Mouse (Mus musculus) left cerebral cortex, adult 8-10 months (tissue): Measurements from ENCODE around the gene Rpl24. TPM values are rescaled to one million over a fixed set of nuclear protein-coding genes. Genes with fewer than 3 reads are reported as not detected.
"Not testable (repeated sequence)": the region's sequence is repeated elsewhere in the genome, so short reads cannot be mapped to it uniquely, and the experiment has no call there.

Experiments used
- DNase-seq, 2 experiments: peaks; one replicate each; pipeline ENCODE4 v3.0.0; 2022; ENCODE audit warnings: low spot score in 2 of 2
- total RNA-seq, 4 experiments: library from RNA; stranded (reverse); gene quantifications; 2 replicates each; pipeline ENCODE4 v1.2.4; 2022

The Rpl24 gene
- 100 to 1,000 TPM; 369 to 438 (median 401) TPM for total RNA-seq

DNA sequence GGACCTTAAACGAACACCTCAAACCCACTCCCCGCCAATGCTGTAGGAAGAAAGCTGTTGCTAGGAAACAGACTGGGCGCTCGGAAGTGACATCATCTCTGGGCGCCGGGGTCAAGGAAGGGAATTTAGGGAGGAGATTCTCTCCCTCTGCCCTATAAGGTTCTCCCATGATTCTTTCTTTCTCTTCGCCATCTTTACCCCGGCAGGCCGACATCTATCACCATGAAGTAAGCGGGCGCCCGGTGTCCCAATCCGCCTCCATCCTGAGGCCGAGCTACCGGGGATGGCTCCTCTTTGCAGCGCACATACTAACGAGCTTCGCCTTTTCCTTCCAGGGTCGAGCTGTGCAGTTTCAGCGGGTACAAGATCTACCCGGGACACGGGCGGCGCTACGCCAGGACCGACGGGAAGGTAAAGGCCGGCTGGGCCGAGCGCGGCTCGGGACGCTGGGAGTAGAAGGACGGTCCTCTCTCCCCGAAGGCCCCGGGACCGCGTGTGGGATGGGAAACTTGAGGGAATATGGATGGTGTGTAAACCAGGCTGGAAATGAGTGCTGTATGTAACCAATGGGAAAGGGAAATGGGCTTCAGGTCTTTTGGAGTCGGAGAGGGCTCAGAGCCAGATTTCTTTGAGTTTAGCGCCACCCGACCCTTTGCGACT lies at the start of gene Rpl24:
TSS of gene Rpl24 (plus strand) at position 64 of the 660 bp plus-strand sequence.
- peak; percentile 94 to 95 for DNase-seq

DNA sequence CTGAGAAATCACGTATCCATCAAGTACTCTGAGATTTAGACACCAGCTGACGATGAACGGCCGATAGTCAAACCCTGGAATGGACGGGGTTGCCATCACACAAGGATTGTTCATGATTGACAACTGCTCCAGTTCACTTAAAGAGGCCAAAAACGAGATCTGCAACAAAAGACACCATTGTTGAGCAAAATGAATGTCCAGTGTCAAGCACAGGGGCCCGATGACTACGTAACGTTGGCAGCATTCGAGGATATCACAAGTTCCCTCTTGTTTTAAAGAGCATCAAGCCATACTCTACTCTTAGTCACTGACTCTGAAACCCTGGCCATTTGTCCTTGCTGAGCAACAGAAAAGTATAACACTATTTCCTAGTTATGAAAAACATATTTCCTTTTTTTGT lies 44.0 kb upstream of the Rpl24 start:
- DNase-seq: peak in 1 of 2 experiments; percentile 33

DNA sequence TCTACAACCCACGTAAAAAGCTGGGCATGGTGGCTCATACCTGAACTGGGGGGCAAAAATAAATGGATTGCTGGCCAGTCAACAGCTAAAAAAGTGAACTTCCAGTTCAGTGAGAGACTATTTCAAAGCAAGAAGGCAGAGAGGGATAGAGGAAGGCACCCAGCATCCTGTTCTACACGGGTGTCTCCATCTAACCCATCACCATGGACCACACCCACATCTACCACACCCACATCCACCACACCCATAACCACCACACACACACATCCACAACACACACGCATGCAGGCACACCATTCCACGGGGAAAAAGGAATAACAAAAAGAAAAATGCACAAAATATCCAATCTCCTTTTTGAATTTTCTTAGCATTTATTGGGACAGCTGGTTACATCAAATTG lies 42.1 kb upstream of the Rpl24 start:
- no peak for DNase-seq

DNA sequence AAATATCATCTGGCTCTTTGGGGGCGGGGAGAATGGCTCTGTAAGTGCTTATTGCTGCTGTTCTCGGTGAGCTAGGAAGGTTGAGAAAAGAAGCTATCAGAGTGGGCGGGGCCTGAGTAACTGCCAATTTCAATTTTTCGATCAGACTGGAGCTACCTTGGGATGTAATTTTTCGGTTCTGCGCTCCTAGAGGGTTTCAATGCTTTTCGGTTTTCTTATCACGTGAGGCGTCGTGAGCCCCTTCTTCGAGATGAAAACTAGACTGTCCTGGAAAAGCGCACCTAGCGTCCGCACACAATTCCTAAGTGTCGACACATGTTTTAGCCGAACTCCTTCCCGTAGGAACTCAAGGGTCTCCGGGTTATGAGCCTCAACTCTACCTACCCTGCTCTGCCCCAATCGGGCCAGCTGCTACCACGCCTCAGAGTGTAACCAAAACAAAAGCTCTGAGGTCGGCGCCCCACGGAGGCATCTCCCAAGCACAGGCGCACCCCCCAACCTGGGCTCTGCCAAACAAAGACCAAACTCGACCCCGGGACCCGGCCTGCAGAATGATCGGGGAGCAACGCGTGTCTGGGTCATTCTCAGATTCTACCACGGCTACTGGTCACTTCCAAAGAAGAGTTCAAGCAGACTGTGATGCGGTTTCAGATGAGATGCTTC lies 32.3 kb upstream of the Rpl24 start:
- DNase-seq: peak in 1 of 2 experiments; percentile 36

DNA sequence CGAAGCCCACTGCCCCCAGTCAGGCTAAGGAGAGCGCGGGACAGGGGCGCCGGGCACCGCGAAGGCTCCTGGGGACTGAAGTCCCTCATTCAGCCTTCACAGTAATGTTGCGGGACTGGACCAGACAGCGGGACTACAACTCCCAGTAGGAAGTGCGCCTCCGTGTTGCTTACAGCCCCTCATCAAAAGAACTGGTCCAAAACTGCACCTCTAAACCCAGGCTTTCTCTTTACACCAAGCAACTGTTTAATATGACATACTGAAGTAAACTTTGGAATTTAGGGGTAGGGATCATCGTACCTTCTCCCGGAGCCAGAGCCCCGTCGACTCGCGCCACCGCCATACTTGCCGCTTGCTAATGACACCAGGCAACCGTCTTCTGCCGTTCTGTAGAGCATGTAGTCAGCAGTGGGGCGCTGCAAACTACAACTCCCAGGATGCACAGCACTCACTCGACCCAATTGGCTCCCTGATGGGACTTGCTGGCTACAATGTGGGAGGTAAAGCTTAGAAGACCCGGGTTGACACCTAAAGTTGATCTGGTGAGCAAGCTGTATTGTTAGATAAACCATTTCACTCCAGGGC lies 31.5 kb upstream of the Rpl24 start, which contains the start of gene Cep97:
TSS of gene Cep97 (minus strand) at position 403 of the 585 bp plus-strand sequence.
- peak; percentile 85 to 94 for DNase-seq

DNA sequence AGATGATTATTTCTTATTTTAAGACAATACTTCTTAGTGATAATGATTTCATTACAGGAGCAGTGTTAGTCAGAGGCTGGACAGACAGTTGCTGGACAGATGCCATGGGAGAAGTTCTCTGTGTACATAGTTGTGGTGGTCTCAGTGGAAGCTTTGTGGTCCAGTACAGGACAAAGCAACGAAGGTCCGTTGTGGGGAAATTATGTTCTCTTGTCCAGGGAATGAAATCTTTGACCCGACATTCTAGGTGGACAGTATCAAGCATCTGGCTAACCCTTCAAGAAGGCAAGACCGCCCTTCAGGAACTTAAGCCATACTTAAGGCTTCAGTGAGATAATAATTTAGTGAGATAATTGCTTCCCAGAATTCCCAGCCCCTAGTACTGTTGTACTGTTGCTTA lies 27.3 kb upstream of the Rpl24 start:
- no peak for DNase-seq

DNA sequence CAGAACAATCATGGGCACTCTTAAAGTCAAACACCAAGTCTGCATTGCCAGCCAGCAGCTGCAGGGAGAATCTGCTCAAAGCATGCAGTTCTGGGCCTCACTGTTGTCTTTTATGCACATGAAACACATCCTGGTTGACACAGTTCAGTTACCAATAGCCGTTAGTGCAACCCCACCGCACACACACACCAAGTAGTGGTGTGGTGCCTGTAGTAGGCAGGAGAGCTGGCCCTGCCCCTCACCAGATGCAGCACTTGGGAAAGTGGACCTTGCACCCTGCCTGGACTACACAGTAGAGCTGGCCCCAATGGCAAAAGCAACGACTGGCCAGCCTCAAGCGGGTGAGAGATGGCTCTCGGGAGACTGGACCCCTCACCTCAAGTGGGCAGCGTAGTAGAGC lies 26.4 kb upstream of the Rpl24 start:
- no peak for DNase-seq

DNA sequence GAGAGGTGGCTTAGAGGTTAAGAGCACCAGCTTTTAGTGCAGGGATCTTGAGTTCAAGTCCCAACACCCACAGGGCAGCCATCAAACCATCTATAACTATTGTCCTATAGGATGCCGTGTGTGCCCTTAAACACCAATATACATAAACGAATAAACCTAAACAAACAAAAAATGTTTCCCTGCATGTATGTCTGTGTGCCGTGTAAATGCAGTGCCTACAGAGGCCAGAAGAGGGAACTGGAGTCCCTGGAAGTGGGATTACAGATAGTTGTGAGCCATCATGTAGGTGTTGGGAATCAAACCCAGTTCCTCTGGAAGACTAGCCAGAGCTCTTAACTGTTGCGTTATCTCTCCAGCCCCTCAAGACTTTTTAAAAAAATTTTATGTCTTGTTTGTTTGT lies 25.3 kb upstream of the Rpl24 start:
- DNase-seq: no peak

DNA sequence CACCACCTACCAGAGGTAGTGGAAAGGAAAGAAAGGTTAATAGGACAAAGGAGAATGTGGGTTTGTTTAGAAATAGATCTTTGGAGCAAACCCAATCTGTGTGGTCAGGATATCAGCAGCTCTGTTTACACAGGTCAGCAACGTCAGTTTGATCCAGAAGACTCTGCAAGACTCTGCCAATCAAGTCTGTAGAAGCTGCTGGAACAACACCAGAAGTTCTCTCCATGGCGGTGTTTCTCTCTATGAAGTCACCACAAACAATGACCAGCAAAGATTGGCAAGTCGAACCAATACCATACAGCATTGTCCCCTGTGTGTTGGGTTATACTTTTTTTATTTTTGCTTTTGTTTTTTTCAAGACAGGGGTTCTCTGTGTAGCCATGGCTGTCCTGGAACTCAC lies 18.8 kb upstream of the Rpl24 start:
- no peak for DNase-seq

DNA sequence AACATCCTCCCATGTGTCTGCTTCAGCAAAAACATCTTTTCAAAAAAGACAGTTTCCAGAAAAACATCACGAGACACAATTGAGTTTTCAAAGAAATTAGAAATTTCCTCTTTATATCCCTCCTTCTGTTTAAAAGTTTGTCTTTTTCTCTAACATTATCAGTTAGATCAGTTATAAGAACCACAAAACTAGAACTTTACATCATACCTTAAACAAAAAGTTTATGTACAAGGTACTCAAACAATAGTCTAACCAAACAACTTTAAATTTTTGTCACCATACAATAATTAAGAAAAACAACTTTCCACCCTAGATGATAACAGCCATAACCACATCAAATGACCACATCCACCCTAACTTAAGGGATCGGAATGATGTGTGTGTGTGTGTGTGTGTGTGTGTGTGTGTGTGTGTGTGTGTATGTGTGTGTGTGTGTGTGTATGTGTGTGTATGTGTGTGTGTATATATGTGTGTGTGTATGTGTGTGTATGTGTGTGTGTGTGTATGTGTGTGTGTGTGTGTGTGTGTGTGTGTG lies 18.1 kb upstream of the Rpl24 start:
- not testable (repeated sequence) for DNase-seq

DNA sequence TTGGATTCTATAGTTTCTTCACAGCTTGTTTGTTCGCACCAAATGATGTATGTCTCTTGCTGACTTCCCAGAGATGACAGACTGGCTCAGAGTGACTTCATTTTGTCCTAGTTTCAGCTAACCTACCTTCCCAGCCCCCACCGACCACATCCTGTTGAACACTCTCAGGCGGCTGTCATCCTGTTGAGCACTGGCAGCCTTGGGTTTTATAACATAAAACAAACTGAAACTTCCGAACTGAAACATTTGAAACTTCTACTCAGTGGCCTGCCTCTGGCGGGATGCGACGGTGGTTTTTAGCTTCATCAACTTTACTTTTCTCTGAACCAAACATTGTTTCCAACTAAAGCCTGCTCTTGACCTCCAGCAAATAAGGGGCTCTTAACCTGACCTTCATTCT lies 17.1 kb upstream of the Rpl24 start:
- no peak for DNase-seq

DNA sequence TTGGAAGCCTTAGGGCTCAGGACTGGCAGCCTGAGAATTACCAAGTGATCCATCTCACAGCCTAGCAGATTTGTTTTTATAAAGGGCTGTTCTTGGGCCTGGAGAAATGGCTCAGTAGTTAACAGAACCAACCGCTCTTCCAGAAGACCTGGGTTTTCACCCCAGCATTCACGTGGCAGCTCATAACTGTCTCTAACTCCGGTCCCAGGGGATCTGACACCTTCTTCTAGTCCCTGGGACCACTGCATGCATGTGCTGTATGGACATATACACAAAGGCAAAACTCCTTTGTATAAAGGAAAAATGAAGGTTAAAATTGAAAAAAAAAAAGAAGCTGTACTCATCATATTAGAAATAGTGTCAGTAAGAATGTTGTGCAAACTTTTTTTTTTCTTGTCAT lies 15.6 kb upstream of the Rpl24 start:
- DNase-seq: no peak

DNA sequence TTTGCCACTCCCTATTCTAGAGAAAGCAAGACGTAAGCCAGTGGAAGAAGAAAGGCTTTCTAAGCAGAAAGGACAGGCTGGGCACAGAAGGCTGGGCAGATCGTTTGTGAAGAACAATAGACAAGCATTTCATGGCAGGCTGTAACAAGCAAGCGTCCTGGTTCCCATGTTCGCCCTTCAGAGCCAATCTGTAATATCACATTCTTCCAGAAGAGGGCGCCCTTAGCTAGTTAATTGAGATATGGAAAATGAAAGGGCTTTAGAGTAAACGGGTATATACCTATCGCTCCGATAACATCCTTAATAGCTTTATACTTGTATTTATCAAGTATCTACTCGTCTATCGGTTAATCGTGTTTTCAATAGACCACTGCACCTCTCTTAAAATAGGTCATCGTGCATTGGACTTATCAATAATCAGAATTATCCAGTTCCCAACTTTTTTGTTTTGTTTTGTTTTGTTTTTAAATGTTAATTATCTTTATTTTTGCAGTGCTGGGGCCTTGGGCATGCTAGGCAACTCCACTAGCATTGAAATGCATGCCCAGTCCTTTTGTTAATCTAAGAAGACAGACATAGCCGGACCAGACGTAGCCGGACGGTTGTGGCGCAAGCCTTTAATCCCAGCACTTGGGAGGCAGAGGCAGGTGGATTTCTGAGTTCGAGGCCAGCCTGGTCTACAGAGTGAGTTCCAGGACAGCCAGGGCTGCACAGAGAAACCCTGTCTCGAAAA lies 15.0 kb upstream of the Rpl24 start:
- DNase-seq: peak in 1 of 2 experiments; percentile 33

DNA sequence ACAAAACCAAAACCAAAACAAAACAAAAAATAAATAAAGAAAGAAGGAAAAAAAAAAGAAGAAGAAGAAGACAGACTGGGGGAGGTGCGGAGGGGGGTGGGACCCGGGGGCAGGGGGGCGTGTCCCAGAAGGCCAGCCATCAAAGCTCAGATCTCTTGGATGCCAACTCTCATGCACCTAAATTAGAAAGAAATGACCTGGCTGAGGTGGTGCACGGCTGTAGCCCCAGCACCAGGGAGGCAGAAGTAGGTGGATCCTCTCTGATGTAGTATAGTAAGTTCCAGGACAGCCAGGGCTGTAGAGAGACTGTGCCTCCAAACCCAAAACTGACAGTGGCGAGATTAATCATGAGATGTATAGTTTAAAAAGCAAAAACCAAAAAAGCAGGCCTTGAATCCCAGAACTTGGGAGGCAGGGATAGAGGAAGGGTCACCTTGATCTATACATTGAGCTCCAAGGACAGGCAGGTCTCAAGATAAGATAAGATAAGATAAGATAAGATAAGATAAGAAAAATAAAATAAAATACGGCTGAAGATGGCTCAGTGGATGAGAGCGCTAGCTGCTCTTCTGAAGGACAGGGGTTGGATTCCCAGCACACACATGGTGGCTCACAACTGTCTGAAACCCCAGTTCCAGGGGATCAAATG lies 14.3 kb upstream of the Rpl24 start:
- no peak for DNase-seq

DNA sequence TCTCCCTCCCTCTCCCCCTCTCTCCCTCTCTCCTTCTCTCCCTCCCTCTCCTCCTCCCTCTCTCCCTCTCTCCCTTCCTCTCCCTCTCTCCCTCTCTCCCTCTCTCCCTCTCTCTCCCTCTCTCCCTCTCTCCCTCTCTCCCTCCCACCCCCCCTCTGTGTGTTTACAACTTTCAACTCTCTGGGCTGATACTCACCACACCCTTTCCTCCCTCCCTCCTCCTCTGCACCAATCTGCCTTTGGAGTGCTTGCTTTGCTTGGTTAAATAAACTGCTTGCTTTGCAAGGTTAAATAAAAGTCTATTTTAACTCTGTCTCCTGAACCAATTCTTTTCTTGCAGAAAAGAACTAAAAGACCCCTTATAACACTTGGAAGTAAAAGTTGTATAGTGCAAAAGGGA lies 13.3 kb upstream of the Rpl24 start:
- no peak for DNase-seq

DNA sequence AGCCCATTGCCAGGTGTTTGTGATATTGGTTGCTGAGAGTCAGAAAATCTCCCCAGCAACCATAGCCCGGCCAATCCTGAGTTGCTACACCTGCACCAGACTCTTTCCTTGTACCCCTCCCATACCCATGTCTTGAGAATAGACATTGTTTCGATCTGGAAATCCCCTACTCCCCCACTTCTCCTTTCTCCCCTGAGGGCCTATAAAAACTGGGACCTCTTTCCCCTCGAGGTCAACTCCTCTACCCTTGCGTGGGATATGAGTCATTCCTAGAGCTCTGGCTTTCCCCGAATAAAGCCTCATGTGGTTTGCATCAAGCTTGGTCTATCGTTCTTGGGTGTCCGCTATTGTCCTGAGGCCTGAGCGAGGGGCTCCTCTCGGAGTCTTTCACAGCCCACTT lies 11.9 kb upstream of the Rpl24 start:
- DNase-seq: not testable (repeated sequence)

DNA sequence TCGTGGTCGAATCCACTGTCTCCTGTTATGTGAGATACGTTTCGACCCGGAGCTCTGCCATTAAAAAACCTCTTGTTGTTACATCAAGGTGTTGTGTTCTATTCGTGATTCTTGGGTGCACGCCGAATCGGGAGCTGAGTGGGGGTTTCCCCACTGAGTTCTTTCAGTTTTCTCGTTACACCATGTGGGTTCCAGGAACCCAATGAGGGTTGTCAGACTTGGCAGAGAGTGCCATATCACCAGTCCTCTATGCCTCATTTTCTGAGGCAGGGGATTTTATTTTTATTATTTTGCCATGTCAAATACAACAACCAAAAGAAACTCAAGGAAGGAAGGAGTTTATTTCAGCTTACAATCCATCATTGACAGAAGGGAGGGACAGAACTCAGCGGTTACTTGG lies 3.0 kb upstream of the Rpl24 start:
- not testable (repeated sequence) for DNase-seq

DNA sequence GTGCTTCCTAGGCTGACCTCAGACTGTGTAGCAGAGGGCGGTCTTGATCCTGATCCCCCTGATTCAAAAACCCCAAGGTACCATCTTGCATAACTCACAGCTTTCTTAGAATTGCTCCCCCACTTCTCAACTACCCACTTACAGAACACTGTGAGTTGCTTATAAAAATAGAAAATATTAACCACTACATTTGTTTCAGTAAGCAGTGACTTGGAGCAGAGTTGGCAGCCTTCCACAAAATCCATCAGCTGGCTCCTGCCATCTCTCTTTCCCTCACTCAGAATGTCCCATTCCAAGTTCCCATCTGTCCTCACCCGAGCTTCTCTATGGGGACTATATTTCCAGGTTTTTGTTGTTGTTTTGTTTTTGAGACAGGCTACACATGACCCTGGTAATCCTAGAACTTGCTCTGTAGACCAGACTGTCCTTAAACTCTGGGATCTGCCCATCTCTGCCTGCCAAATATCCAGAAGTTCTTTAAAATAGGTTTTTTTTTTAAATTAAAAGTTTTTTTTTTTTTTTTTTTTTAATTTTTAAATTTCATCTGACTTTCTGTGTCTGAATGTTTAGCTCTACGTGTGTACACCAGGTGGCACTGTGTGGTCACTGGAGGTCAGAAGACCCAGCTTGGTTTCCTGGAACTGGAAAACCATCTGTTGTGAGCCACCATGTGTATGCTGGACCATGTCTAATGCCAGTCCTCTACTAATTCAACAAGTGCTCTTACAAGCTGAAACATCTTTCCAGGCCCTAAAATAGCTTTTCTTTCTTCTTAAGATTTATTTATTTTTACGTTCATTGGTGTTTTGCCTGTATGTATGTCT lies 1.7 kb upstream of the Rpl24 start:
- peak in 1 of 2 experiments; percentile 36 for DNase-seq

DNA sequence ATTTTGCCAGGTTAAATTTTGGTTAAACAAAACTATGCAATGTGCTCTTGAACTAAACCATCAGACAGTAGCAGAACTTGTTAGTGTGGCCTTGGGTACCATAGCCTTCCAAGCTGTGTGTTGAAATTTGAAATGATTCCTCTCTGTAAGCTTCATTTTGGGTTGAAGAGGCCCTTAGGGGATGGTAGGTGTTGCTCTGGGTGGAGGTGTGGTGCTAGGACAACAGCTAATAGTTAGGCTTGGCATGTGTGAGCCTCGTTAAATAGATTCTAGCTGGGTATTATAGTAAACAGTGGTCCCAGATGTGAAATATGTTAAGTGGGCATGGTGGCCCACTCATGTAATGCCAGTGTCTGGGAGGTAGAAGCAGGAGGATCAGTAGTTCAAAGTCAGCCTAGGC lies 1.1 kb downstream of the Rpl24 start:
- no peak for DNase-seq

DNA sequence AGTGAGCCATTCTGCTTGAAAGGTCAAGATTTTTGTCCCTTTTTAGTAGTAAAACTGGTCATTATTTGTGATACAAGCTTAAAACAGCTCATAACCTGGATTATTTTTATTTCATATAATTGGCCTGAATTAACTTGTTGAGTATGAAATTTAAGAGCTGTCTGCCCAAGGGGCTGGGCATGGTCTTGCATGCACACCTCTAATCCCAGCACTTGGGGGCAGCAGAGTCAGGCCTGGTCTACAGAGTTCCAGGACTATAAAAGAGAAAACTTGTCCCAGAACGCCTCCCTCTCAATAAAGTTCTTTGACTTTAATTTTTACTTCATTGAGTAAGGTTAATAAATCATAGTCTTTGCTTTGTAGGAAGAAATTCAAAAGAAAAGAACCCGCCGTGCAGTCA lies 3.1 kb downstream of the Rpl24 start:
- DNase-seq: no peak
